8 mouse cellular contexts compared by ENCODE assay signal in the genomic region with DNA sequence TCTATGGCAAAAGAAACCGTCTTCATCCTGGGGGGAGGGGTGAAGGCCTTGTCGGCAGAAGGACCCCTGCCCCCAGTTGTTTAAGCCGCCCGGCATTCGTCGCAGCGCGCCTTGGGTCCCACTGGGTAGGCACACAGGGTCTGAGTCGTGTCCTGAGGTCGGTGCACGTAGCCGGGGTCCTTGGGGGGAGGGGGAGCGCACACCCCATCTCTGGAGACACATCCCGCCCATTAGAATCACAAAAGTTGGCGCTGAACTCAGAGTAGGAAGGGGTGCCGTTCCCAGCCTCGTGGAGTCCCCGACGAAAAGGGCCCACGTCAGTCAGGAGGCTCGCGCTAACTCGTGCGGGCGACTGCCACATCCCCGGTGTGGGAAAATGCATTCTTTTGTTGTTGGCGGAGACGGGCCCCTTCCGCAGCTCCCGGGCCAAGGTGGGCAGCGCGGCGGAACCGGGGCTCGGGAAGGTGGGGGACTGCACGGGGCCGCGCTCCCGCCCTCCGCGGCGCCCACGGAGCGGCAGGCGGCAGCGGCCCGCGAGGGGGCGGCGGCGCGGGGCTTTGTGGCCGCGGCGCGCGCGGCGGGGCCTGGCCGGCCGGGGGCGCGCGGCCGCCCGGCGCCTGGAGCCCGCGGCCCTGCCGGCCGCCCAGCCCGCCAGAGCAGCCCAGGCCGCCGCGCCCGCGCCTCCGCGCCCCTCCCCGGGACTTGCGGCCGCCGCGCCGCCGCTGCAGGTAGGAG. TPM values are rescaled to one million over a fixed set of nuclear protein-coding genes. Genes with fewer than 3 reads are reported as not detected.
DNase-seq lines count a peak whose midpoint lies in the region; ATAC-seq lines count a peak whose summit lies in the region.

Msantd3 (plus strand) TSS at position 95 of the 735 bp plus-strand sequence.

- H3K36me3 ChIP-seq in intestine, embryonic 15.5 days: no peaks in the 10 kb centered on the region
- no peaks in the 10 kb centered on the region for H3K36me3 ChIP-seq in limb, embryonic 13.5 days
- no peaks in the 10 kb centered on the region for H3K36me3 ChIP-seq in midbrain, embryonic 13.5 days
- no peaks in the 10 kb centered on the region for H3K36me3 ChIP-seq in stomach, embryonic 15.5 days

- H3K4me1 ChIP-seq in intestine, embryonic 15.5 days (replicated peaks): peaks cover 16% of the 10 kb centered on the region
- peaks cover 25% of the 10 kb centered on the region for H3K4me1 ChIP-seq in limb, embryonic 13.5 days
- peaks cover 43% of the 10 kb centered on the region for H3K4me1 ChIP-seq in midbrain, embryonic 13.5 days (replicated peaks)
- H3K4me1 ChIP-seq in stomach, embryonic 15.5 days: peaks cover 19% of the 10 kb centered on the region

- peak; percentile 91 for ATAC-seq in intestine, embryonic 15.5 days
- ATAC-seq in limb, embryonic 13.5 days (ENCODE audit: low FRiP score, low read depth): peak; percentile 76
- ATAC-seq in midbrain, embryonic 13.5 days: peak; percentile 77
- ATAC-seq in stomach, embryonic 15.5 days (ENCODE audit: insufficient read depth, low FRiP score, low read depth): peak; percentile 55

- peak within 1 kb of the TSS; percentile 91 for H3K27ac ChIP-seq in intestine, embryonic 15.5 days
- peak within 1 kb of the TSS; percentile 85 for H3K27ac ChIP-seq in limb, embryonic 13.5 days
- H3K27ac ChIP-seq in midbrain, embryonic 13.5 days: peak within 1 kb of the TSS; percentile 96
- peak within 1 kb of the TSS; percentile 81 for H3K27ac ChIP-seq in stomach, embryonic 15.5 days

- WGBS in intestine, embryonic 15.5 days: under 1% methylated on average over 48 of the region's 86 CpGs
- WGBS in limb, embryonic 13.5 days: under 1% methylated on average over 43 of the region's 86 CpGs
- WGBS in midbrain, embryonic 13.5 days: under 1% methylated on average over 57 of the region's 86 CpGs
- under 1% methylated on average over 52 of the region's 86 CpGs for WGBS in stomach, embryonic 15.5 days

- H3K9ac ChIP-seq in intestine, embryonic 15.5 days: peak within 1 kb of the TSS; percentile 94
- peak within 1 kb of the TSS; percentile 95 for H3K9ac ChIP-seq in limb, embryonic 13.5 days
- peak within 1 kb of the TSS; percentile 99 for H3K9ac ChIP-seq in midbrain, embryonic 13.5 days (replicated peaks)
- peak within 1 kb of the TSS; percentile 92 for H3K9ac ChIP-seq in stomach, embryonic 15.5 days

- peak within 1 kb of the TSS; percentile 87 for H3K4me2 ChIP-seq in intestine, embryonic 15.5 days (replicated peaks)
- peak within 1 kb of the TSS; percentile 74 for H3K4me2 ChIP-seq in limb, embryonic 13.5 days (replicated peaks)
- H3K4me2 ChIP-seq in midbrain, embryonic 13.5 days (replicated peaks): peak within 1 kb of the TSS; percentile 83
- H3K4me2 ChIP-seq in stomach, embryonic 15.5 days: peak within 1 kb of the TSS; percentile 83

- no peaks in the 10 kb centered on the region for H3K9me3 ChIP-seq in intestine, embryonic 15.5 days
- no peaks in the 10 kb centered on the region for H3K9me3 ChIP-seq in limb, embryonic 13.5 days
- no peaks in the 10 kb centered on the region for H3K9me3 ChIP-seq in midbrain, embryonic 13.5 days
- H3K9me3 ChIP-seq in stomach, embryonic 15.5 days: no peaks in the 10 kb centered on the region

- H3K4me3 ChIP-seq in intestine, embryonic 15.5 days (replicated peaks): peak within 1 kb of the TSS; percentile 68
- peak within 1 kb of the TSS; percentile 79 for H3K4me3 ChIP-seq in limb, embryonic 13.5 days
- H3K4me3 ChIP-seq in midbrain, embryonic 13.5 days (replicated peaks): peak within 1 kb of the TSS; percentile 93
- peak within 1 kb of the TSS; percentile 69 for H3K4me3 ChIP-seq in stomach, embryonic 15.5 days (replicated peaks)

- no peaks in the 10 kb centered on the region for H3K27me3 ChIP-seq in intestine, embryonic 15.5 days (replicated peaks)
- peaks cover 12% of the 10 kb centered on the region for H3K27me3 ChIP-seq in limb, embryonic 13.5 days
- no peaks in the 10 kb centered on the region for H3K27me3 ChIP-seq in midbrain, embryonic 13.5 days
- no peaks in the 10 kb centered on the region for H3K27me3 ChIP-seq in stomach, embryonic 15.5 days (replicated peaks)

- peak; percentile 38 for DNase-seq in kidney, adult 18-20 months
- no peak for DNase-seq in kidney, adult 8-10 months
- peak; percentile 85 for DNase-seq in embryo, embryonic 11 days
- peak; percentile 32 to 59 for DNase-seq in gastrocnemius, postnatal 4 days (ENCODE audit: low spot score in 2 of 2)

RNA-seq across cellular contexts. Expression of gene Msantd3, which starts in this region (rescaled TPM):
- 10 to 100 TPM; 27.1 to 28.3 TPM for total RNA-seq in gastrocnemius, postnatal 4 days (2021)
- polyA plus RNA-seq in intestine, embryonic 15.5 days (2015; fragmentation: Nextera tagmentation; extraction: Ambion mirVana): 16.9 and 19.8 TPM in 2 replicates
- polyA plus RNA-seq in limb, embryonic 13.5 days (2015; fragmentation: Nextera tagmentation; extraction: Ambion mirVana): 27.6 and 30.1 TPM in 2 replicates
- polyA plus RNA-seq in midbrain, embryonic 13.5 days (2015; fragmentation: Nextera tagmentation; extraction: Ambion mirVana): 45.6 and 50.3 TPM in 2 replicates
- polyA plus RNA-seq in stomach, embryonic 15.5 days (2015; fragmentation: Nextera tagmentation; extraction: Ambion mirVana): 20.7 and 21.1 TPM in 2 replicates

Comparison
In these comparisons a context has a peak if more than half of its experiments do, and no peak if none do; other contexts are left out.
1. DNase-seq: peak in kidney, adult 18-20 months (single experiment), embryo, embryonic 11 days (single experiment) and gastrocnemius, postnatal 4 days (2 of 2); none in kidney, adult 8-10 months (0 of 2).
2. Peak in every context shown above with its lines, with median percentiles within 50 percentile points of each other: ATAC-seq, H3K27ac ChIP-seq, H3K4me2 ChIP-seq, H3K4me3 ChIP-seq and H3K9ac ChIP-seq.